Mouse (Mus musculus) heart, embryonic 14.5 days (tissue): ENCODE results near the gene Npas3. TPM values are rescaled to one million over a fixed set of nuclear protein-coding genes. Genes with fewer than 3 reads are reported as not detected.

Experiments used
- ATAC-seq: fragments of 200-750 bp; cut with Nextera tagmentation; 2 replicates; pipeline ENCODE4 v1.8.0; 2017; ENCODE audit warnings: low read depth, moderate TSS enrichment; ENCODE audit not compliant: insufficient number of reproducible peaks, insufficient read depth, low FRiP score
- H3K27ac ChIP-seq, 2 experiments: fragments of 200-500 bp in 1 of 2; fragments of 300-500 bp in 1 of 2; sonication (generic) in 1 of 2; replicated peaks in 1 of 2; 2 replicates each; pipeline ENCODE4 v1.5.1; 2012 to 2014; ENCODE audit warnings: low read depth in 2 of 2, low read length in 2 of 2, control low read depth in 1 of 2, mild to moderate bottlenecking in 1 of 2, mixed read lengths in 1 of 2; ENCODE audit not compliant: control insufficient read depth in 1 of 2, insufficient read depth in 1 of 2
- H3K27me3 ChIP-seq: fragments of 300-500 bp; sonication (generic); 2 replicates; pipeline ENCODE4 v1.6.1; 2014; ENCODE audit warnings: mild to moderate bottlenecking, low read length, control low read depth; ENCODE audit not compliant: control insufficient read depth, insufficient read depth
- H3K36me3 ChIP-seq: fragments of 300-500 bp; sonication (generic); 2 replicates; pipeline ENCODE4 v1.6.1; 2014; ENCODE audit warnings: mild to moderate bottlenecking, control low read depth, low read length, mixed read lengths; ENCODE audit not compliant: control insufficient read depth, insufficient read depth
- H3K4me1 ChIP-seq, 2 experiments: fragments of 200-500 bp in 1 of 2; fragments of 300-500 bp in 1 of 2; sonication (generic) in 1 of 2; 2 replicates each; pipeline ENCODE4 v1.6.1; 2012 to 2014; ENCODE audit warnings: low read length in 2 of 2, control low read depth in 1 of 2, mixed read lengths in 1 of 2; ENCODE audit not compliant: control insufficient read depth in 2 of 2, insufficient read depth in 2 of 2
- H3K4me2 ChIP-seq: fragments of 300-500 bp; sonication (generic); 2 replicates; pipeline ENCODE4 v1.6.1; 2014; ENCODE audit warnings: mild to moderate bottlenecking, low read length
- H3K4me3 ChIP-seq, 2 experiments: fragments of 200-500 bp in 1 of 2; fragments of 300-500 bp in 1 of 2; sonication (generic) in 1 of 2; 2 replicates each; pipeline ENCODE4 v1.5.1; 2012 to 2014; ENCODE audit warnings: low read length in 2 of 2, mild to moderate bottlenecking in 2 of 2, control low read depth in 1 of 2, low read depth in 1 of 2, moderate library complexity in 1 of 2; ENCODE audit not compliant: control insufficient read depth in 1 of 2, insufficient read depth in 1 of 2
- H3K9ac ChIP-seq: fragments of 300-500 bp; sonication (generic); 2 replicates; pipeline ENCODE4 v1.6.1; 2014; ENCODE audit warnings: mild to moderate bottlenecking, low read length
- H3K9me3 ChIP-seq: fragments of 300-500 bp; sonication (generic); 2 replicates; pipeline ENCODE4 v1.6.1; 2016; ENCODE audit warnings: low read length, control low read depth; ENCODE audit not compliant: control insufficient read depth
- WGBS: fragments of 180-500 bp; shearing (Covaris S2); extraction: QIAGEN DNeasy Blood & Tissue Kit; methylation state at CpG from one replicate; pipeline ENCODE4 v1.1.7; 2014; 5-methylcytosine and 5-hydroxymethylcytosine counted together
- polyA plus RNA-seq: library from polyadenylated mRNA; unstranded; fragments of >200 nt; fragmentation: Nextera tagmentation; extraction: Ambion mirVana; gene quantifications from 2 replicates; pipeline ENCODE4 v1.2.1, GENCODE M21; 2014

Gene Npas3
- polyA plus RNA-seq, 1 experiment from 2014 or later = 1.3 TPM

DNA sequence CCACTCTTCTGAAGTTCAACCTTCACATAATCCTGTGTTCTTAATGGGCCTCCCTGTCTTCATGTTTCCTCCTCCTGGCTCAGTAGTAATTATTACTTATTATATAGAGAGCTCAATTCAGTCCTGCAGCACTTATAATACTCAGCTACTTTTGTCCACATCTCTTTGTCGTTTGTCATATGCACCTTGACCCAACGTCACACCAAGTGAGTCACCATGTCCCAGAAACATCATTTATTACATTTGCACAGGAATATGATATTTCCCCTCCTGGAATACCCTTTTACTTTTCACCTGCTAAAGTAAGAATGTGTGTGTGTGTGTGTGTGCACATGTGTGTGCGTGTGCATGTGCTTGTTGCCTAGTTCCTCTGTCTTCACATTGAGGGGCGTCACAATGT, 161.2 kb downstream of the Npas3 start:
- WGBS = 87% methylated on average over 4 of the region's 4 CpGs
- H3K9ac ChIP-seq = no peak overlapping the region
- ATAC-seq = no peak

GRCm38 (mm10) chr12:53410647-53411046, 162.2 kb downstream of the Npas3 start:
- Histone ChIP-seq H3K4me2 (no peak overlapping the region), H3K9me3 (no peaks in the 10 kb centered on the region), H3K27ac (no peak overlapping the region), H3K27me3 (no peaks in the 10 kb centered on the region), H3K4me3 (no peak overlapping the region), H3K36me3 (no peaks in the 10 kb centered on the region), H3K4me1 (no peaks in the 10 kb centered on the region), H3K9ac (no peak overlapping the region)
- ATAC-seq = no peak
- 79% methylated on average over 2 of the region's 2 CpGs for WGBS

More for the DNA sequence above, 161.2 kb downstream of the Npas3 start:
- Histone ChIP-seq H3K4me2 (no peak overlapping the region), H3K9me3 (no peaks in the 10 kb centered on the region), H3K4me3 (no peak overlapping the region), H3K36me3 (no peaks in the 10 kb centered on the region), H3K27ac (no peak overlapping the region), H3K27me3 (no peaks in the 10 kb centered on the region), H3K4me1 (no peaks in the 10 kb centered on the region)

DNA sequence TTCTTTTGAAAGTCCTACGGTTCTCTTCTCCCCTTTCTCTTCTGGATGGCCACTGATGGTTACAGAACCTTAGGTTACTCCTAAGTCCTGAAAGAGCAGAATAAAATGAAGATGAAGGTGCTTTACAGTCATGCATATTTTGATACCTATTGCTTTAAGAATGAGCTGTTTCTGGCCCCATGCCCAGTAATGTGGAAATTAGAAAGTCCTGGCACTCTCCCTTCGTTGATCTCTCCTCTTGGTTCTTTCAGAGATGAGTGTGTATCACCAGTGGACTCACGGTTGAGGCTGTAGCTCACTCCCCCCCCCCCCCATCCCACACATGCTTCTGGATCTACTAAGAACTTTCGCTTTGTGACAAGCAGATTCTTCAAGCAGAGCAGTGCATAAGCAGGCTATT, 167.6 kb downstream of the Npas3 start:
- no peak for ATAC-seq
- Histone ChIP-seq H3K27me3 (no peaks in the 10 kb centered on the region), H3K36me3 (no peaks in the 10 kb centered on the region), H3K9me3 (no peaks in the 10 kb centered on the region), H3K4me1 (no peaks in the 10 kb centered on the region; a peak in 1 of 4 replicates), H3K9ac (no peak overlapping the region), H3K4me2 (no peak overlapping the region), H3K4me3 (no peak overlapping the region), H3K27ac (no peak overlapping the region)
- WGBS = 44% methylated on average over 4 of the region's 4 CpGs

DNA sequence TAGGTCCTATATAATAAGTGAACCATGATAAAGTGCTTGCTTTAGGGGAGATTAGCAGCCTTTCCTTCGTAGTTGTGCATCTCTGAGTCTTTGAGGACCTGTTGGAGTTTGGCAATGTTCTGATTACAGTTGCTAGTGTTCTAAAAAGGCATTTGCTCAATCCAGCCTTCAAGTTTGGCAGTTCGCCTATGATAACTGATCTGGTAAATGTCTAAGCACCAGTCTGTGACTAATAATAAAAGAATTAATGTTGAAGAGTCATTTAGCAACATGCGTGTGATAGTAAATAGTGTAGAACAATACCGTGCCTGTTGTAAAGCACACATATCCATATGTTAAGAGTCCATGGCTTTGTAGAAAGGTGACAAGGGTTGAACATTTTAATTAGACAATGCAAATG, 173.2 kb downstream of the Npas3 start:
- WGBS = 54% methylated on average over 4 of the region's 4 CpGs
- H3K27ac ChIP-seq = no peak overlapping the region
- no peak for ATAC-seq
- no peaks in the 10 kb centered on the region for H3K36me3 ChIP-seq
- H3K4me1 ChIP-seq = peaks cover 0 to 6% of the 10 kb centered on the region in 2 experiments; a peak in 1 of 4 replicates
- no peak overlapping the region for H3K4me3 ChIP-seq
- H3K9me3 ChIP-seq = no peaks in the 10 kb centered on the region
- no peaks in the 10 kb centered on the region for H3K27me3 ChIP-seq
- no peak overlapping the region for H3K9ac ChIP-seq
- H3K4me2 ChIP-seq = no peak overlapping the region

DNA sequence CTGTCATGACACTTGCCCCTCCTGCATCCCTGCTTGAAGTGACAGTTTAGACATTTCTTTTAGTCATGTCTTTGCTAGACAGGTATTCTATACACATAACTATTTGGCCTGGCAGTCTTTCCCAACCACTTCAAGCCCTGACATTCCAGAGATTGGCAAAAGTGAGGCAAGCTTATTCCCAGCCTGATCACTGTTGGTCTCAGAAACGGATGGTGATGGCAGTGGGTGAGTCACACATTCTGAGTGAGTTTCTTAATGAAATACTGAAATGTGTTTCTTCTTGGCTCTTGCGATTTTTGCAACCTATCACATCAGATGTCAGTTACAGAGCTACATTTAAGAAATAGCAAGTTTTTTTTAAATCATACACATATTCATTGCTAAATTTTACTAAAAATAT, 175.2 kb downstream of the Npas3 start:
- WGBS = 52% methylated on average over 2 of the region's 2 CpGs
- Histone ChIP-seq H3K27ac (no peak overlapping the region), H3K27me3 (no peaks in the 10 kb centered on the region), H3K36me3 (no peaks in the 10 kb centered on the region), H3K4me1 (peaks cover 0 to 6% of the 10 kb centered on the region in 2 experiments; a peak in 1 of 4 replicates), H3K9ac (no peak overlapping the region), H3K4me3 (no peak overlapping the region), H3K9me3 (no peaks in the 10 kb centered on the region), H3K4me2 (no peak overlapping the region)
- ATAC-seq = no peak

GRCm38 (mm10) chr12:53426006-53426405, 177.5 kb downstream of the Npas3 start:
- 85% methylated on average over 2 of the region's 2 CpGs for WGBS
- H3K27me3 ChIP-seq = no peaks in the 10 kb centered on the region
- ATAC-seq = no peak
- H3K4me2 ChIP-seq = no peak overlapping the region
- 0 out of 4 replicates have a peak, but pooled peaks cover 0 to 6% of the 10 kb centered on the region in 2 experiments for H3K4me1 ChIP-seq
- H3K36me3 ChIP-seq = no peaks in the 10 kb centered on the region
- no peak overlapping the region for H3K4me3 ChIP-seq
- H3K9me3 ChIP-seq = no peaks in the 10 kb centered on the region
- H3K27ac ChIP-seq = no peak overlapping the region
- no peak overlapping the region for H3K9ac ChIP-seq

- ATAC-seq = no peak
- Histone ChIP-seq H3K4me2 (no peak overlapping the region), H3K9ac (no peak overlapping the region), H3K36me3 (no peaks in the 10 kb centered on the region), H3K4me1 (no peaks in the 10 kb centered on the region), H3K9me3 (no peaks in the 10 kb centered on the region), H3K27ac (no peak overlapping the region), H3K4me3 (no peak overlapping the region), H3K27me3 (no peaks in the 10 kb centered on the region)
- WGBS = 80% methylated on average over 10 of the region's 10 CpGs
These were observed 178.7 kb downstream of the Npas3 start for GRCm38 (mm10) chr12:53427153-53427552.

DNA sequence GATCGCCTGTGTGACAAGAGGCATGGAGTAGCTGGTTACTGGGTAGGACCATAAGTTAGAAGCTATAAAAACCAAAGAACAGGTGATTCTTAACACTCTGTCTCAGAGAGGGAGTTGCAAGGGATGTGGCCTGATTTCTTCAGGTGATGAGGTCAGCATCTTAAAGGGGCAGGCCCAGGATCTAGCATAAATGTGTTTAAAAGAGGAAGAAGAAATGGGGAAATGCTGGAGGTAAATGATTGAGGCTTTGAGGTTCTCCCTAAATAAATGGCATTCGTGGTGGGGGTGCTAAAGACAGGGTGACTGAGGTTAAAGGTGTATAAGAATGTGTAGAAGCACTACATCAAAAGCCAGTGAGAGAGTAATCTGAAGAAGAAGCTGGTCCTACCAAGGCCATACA, 193.6 kb downstream of the Npas3 start:
- H3K27ac ChIP-seq = no peak overlapping the region
- H3K9ac ChIP-seq = no peak overlapping the region
- ATAC-seq = no peak
- H3K4me3 ChIP-seq = no peak overlapping the region
- H3K9me3 ChIP-seq = no peaks in the 10 kb centered on the region
- H3K4me1 ChIP-seq = no peaks in the 10 kb centered on the region
- no peaks in the 10 kb centered on the region for H3K27me3 ChIP-seq
- WGBS = 59% methylated on average over 2 of the region's 2 CpGs
- no peaks in the 10 kb centered on the region for H3K36me3 ChIP-seq
- no peak overlapping the region for H3K4me2 ChIP-seq
